Mouse (Mus musculus) urinary bladder, postnatal 10 days (tissue): ENCODE results near the gene Hemk1.

Experiments used
- DNase-seq: peaks from one replicate; pipeline ENCODE4 v3.0.0; 2022; ENCODE audit warnings: low spot score

The Hemk1 gene

DNA sequence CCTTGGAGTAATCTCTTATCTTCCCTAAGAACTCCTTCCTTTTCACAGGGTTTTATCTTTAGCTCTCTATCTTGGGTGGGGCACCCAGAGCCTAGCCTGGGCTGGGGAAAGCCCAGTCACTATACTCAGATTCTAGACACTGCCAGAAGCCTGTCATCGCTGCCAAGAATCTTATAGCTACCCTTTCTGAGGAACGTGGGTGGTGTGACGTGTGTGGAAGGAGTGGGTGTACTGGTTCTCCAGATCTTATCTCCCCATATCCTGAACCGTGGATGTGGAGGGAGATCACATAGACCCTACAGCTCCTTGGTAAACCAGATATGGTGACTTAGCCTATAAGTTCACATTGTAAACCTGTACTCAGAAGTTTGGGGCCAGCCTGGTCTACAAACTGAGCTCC, 42.5 kb downstream of the Hemk1 start:
- no peak for DNase-seq

GRCm38 (mm10) chr9:107294249-107294648, 43.9 kb downstream of the Hemk1 start:
- DNase-seq: peak; percentile 64

DNA sequence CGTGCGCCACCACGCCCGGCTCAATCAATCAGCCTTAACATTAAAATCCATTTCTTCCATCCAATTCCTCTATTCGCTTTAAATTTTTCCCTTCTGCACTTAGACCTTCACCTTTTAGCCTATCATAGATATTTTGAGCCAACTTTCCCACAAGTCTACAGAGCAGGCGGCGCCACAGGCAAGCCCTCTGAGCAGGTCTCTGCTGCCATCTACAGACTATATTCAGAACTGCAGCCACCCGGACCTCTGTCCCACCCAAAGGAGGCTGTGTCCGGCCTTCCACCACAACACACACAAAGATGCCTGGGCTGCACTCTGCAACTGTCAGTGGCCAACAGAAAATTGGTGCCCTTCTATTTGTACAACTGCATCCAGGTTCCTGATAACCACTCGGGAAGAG, 47.3 kb downstream of the Hemk1 start:
- DNase-seq: peak; percentile 63

GRCm38 (mm10) chr9:107289211-107290076, 48.7 kb downstream of the Hemk1 start, which contains the start of gene Mapkapk3:
Gene Mapkapk3 (minus strand): TSS chr9:107289877.
- DNase-seq: peak; percentile 74

DNA sequence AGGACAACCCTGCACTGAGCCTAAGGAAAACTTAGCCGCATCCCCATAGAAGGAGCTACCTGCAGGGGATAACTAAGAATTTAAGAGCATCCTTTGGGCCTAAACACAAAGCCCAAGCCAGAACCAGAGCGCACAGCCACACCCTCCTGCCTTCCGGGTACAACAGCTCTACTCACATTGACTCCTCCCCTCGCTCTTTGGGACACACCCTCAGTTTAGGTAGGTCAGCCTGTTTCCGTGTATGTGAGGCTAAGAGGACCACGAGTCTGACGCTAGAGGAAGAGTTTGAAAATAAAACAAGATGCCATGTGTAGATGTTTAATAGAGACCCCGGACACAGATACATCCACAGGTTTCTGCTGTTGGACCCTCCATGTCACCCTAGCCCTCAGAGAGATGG, 49.4 kb downstream of the Hemk1 start:
- DNase-seq: no peak

DNA sequence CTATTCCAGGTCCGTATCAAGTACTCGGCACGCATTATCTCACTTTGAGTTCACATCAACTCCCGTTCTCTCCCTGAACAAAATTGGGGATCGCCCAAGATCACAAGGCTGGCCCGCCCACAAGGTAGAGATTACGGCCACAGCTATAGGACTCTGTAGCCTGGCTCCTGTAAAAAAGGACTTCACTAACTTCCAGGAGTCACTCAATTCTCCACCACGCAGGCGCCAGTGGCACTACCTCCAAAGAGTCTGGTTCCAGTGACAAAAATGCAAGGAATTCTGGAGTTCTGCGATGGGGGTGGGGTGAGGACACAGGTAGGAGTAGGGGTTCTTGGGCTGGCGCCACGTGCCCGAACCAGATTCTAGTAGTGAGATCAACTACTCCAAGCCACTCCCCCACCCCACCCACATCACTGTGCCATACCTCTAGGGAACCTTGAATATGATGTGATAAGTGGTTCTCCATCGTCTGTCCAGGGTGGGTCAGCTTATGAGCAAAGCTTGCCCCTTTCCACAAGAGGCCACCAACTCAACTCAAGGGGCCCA, 50.0 kb downstream of the Hemk1 start:
- no peak for DNase-seq

DNA sequence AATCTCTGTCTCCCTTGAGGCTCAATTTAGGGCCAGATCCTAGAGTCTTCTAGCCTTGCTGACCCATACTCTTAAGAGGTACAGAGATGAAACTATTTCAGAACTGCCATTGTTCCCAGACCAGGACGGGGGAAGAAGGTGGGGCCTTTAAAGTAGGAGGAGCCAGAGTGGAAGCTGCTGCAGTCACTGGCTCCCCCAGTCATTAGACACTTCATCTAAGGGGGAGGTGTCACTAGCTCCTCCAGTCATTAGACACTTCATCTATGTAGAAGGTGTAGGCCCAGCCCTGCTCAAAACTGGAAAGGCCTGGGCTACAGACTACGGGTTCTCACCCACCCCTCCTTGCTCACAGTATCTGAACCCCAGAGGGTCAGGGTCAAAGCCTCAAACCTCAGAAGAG, 50.9 kb downstream of the Hemk1 start:
- DNase-seq: no peak

GRCm38 (mm10) chr9:107285009-107285408, 53.1 kb downstream of the Hemk1 start:
- DNase-seq: no peak

DNA sequence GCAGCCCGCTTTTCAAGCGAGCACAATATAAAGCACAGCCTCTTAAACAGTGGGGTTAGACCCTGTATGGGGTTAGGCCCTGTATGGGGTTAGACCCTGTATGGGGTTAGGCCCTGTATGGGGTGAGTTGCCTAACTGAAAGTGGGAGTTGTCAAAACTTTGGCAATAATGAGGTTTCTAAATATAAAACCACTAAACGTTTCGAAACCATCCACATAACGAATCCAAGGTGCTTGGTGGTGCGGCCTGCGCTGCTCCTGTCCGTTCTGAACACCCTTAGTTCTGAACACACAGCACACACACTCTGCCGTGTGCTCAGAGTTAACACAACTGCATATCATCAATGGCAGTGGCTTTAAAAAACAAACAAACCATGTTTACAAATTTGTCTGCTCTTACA, 55.2 kb downstream of the Hemk1 start:
- no peak for DNase-seq

- DNase-seq: no peak
Observed at GRCm38 (mm10) chr9:107281241-107281987, 56.7 kb downstream of the Hemk1 start.

DNA sequence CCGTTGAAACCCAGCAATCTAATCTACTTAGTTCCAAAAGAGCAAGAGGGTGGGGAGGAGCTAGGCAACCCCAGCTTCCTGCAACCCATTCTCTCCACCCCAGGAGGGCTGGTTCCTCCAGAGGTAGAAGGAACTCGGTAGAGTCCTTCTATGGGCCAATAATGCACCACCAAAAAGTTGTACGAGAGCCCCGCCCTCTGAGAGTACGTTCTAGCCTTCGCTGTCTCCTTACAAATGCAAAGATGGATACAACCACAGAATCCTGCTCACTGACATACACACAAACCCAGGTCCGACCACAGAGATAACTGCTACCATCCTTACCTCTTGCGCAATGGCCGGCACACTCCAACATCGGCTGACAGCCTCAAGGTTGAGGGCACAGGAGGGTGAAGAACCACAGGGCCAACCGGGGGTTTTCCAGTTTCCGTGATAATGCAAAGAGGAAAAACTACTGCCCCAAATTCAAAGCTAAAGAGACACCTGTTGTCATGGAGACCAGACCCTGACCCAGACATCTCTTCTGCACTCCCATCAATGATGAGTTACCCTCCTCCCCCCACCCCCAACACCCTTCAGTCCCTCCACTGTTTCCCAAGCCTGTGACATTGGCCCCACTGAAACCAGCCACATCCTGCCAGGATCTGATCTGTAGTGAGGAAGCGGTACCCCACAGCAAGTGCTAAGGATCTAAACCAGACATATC, 57.7 kb downstream of the Hemk1 start:
- no peak for DNase-seq

- DNase-seq: no peak
Observed at GRCm38 (mm10) chr9:107279378-107280321, 58.5 kb downstream of the Hemk1 start.

GRCm38 (mm10) chr9:107278527-107279377, 59.4 kb downstream of the Hemk1 start:
- no peak for DNase-seq

DNA sequence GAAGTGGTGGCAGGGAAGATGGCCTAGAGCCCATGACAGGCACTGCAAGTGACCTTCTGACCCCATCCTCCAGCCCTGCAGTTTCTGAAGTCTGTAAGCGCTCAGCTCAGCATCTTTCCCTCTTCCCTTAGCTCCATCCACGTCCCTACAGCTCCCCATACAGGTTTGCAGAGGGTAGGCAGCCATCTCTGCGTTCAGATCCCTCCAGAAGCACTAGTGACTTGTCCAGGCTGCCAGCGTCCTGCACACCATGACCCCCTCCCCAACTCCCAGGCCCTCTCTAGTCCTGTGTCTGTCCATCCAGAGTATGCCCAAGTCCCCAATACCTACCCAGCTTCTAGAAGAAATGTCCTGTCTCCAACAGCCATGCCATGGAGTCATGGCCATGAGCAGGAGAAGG, 60.0 kb downstream of the Hemk1 start:
- DNase-seq: no peak

GRCm38 (mm10) chr9:107277603-107278002, 60.5 kb downstream of the Hemk1 start:
- DNase-seq: no peak
